Mouse (Mus musculus) thymus, adult 2 months (tissue): Measurements from ENCODE around the gene Ctnnbl1. TPM values are rescaled to one million over a fixed set of nuclear protein-coding genes. Genes with fewer than 3 reads are reported as not detected.

Experiments used
- DNase-seq: peaks from one replicate; pipeline ENCODE4 v3.0.0; 2021
- H3K27ac ChIP-seq: fragments of 200-500 bp; 2 replicates; pipeline ENCODE4 v1.5.1; 2012; ENCODE audit warnings: low read length, control low read depth; ENCODE audit not compliant: control insufficient read depth, insufficient read depth
- H3K27me3 ChIP-seq: fragments of 200-500 bp; 2 replicates; pipeline ENCODE4 v1.6.1; 2012; ENCODE audit warnings: mild to moderate bottlenecking, low read length, moderate library complexity, mixed read lengths; ENCODE audit not compliant: control insufficient read depth, insufficient read depth
- H3K36me3 ChIP-seq: fragments of 200-500 bp; 2 replicates; pipeline ENCODE4 v1.6.1; 2012; ENCODE audit warnings: mild to moderate bottlenecking, low read length, moderate library complexity; ENCODE audit not compliant: control insufficient read depth, insufficient read depth
- H3K4me1 ChIP-seq: fragments of 200-500 bp; replicated peaks from 2 replicates; pipeline ENCODE4 v1.6.1; 2012; ENCODE audit warnings: low read length; ENCODE audit not compliant: control insufficient read depth, insufficient read depth
- H3K4me3 ChIP-seq: fragments of 200-500 bp; 2 replicates; pipeline ENCODE4 v1.5.1; 2012; ENCODE audit warnings: mild to moderate bottlenecking, low read length, control low read depth, moderate library complexity; ENCODE audit not compliant: control insufficient read depth, insufficient read depth
- CTCF ChIP-seq: fragments of 200-500 bp; IDR thresholded peaks from 2 replicates; pipeline ENCODE4 v1.5.1; 2012; ENCODE audit warnings: mild to moderate bottlenecking, control low read depth, low read length, moderate library complexity, borderline replicate concordance; ENCODE audit not compliant: control insufficient read depth, poor library complexity, insufficient read depth; ENCODE audit errors: extremely low read depth
- POLR2A ChIP-seq: fragments of 200-500 bp; IDR thresholded peaks from 2 replicates; pipeline ENCODE4 v1.6.1; 2012; ENCODE audit warnings: mild to moderate bottlenecking, low read length, control low read depth, moderate library complexity; ENCODE audit not compliant: control insufficient read depth, poor library complexity, insufficient read depth; ENCODE audit errors: extremely low read depth
- WGBS: fragments of 180-500 bp; shearing (Covaris S2); methylation state at CpG from one replicate; pipeline ENCODE4 v1.1.7; 2018; 5-methylcytosine and 5-hydroxymethylcytosine counted together
- polyA plus RNA-seq: library from polyadenylated mRNA; depleted of rRNA; stranded (reverse); fragments of >200 nt; gene quantifications from 2 replicates; pipeline ENCODE4 v1.2.3, GENCODE M21; 2012

The Ctnnbl1 gene
- polyA plus RNA-seq, 1 experiment: 68.5 TPM

DNA sequence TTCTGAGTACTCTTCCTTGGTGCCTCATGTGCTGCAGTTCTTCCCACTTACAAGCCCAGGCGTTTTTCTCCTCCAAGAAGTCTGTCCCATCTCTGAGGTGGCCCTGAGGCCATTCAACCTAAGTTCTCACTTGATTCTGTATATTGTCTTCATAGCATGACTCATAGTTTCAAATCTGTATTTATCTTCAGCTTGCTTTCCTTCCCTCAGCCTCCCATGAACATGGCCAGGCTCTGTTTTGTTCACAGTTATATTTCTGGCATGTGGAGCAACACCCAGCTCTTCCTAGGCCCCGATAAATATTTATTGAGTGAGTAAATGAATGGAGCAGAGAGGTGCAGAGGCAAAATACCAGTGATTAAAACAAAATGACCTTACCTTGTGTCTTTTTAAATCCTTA is 38.8 kb downstream of the Ctnnbl1 start:
- no peaks in the 10 kb centered on the region for H3K27me3 ChIP-seq
- 96% methylated on average over 2 of the region's 2 CpGs for WGBS
- H3K36me3 ChIP-seq: 0 out of 2 replicates have a peak, but pooled peaks cover 5% of the 10 kb centered on the region
- no peak overlapping the region for H3K27ac ChIP-seq
- no peaks in the 10 kb centered on the region for H3K4me1 ChIP-seq
- H3K4me3 ChIP-seq: no peak overlapping the region
- DNase-seq: no peak
- no peak for TF ChIP-seq CTCF
- no peak for TF ChIP-seq POLR2A

DNA sequence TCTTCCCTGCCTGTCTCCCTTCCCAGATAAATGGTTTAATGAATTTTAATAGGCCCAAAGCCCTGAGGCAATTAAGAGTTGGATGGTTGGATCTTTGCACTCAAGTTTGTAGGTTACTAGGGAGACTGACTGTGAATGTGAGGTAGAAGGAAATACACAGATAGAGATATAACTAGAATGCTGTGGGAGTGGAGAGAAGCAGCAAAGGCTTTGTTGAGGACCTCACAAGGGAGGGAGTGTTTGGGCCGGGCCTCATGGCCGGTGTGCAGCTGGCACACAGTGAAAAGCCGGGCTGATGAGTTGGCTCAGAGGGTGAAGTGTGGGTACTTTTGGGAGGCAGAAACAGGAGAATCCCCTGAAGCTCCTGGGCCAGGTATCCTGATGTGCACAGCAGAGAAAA is 43.8 kb downstream of the Ctnnbl1 start:
- H3K36me3 ChIP-seq: peaks cover 4% of the 10 kb centered on the region; the same call in 1 of the 2 replicates
- TF ChIP-seq POLR2A: no peak
- no peak for TF ChIP-seq CTCF
- no peak overlapping the region for H3K27ac ChIP-seq
- H3K4me3 ChIP-seq: no peak overlapping the region
- no peaks in the 10 kb centered on the region for H3K27me3 ChIP-seq
- no peak for DNase-seq
- H3K4me1 ChIP-seq: no peaks in the 10 kb centered on the region
- 95% methylated on average over 3 of the region's 3 CpGs for WGBS

DNA sequence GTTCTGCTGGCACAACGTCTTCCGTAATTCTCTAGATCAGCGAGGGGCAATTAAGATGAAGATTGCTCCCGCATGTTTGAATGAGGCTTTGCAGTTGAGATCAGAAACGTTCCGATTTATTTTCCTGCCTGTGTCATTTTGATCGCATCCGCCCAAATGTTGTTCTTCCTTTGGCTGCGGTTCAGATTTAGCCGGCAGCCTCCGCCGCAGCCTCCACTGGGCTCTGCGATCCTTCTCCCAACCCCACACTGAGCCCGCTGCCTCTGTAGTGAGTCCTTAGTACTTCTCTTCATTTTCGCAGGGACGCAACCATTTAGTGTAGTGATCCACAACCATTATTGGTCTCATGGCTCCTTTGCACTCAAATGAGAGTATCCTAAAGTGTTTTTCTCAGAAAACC is 46.0 kb downstream of the Ctnnbl1 start:
- no peaks in the 10 kb centered on the region for H3K4me1 ChIP-seq
- no peak overlapping the region for H3K27ac ChIP-seq
- no peaks in the 10 kb centered on the region for H3K27me3 ChIP-seq
- peaks cover 4% of the 10 kb centered on the region; the same call in 1 of the 2 replicates for H3K36me3 ChIP-seq
- TF ChIP-seq POLR2A (no peak), CTCF (no peak)
- WGBS: 98% methylated on average over 16 of the region's 16 CpGs
- H3K4me3 ChIP-seq: no peak overlapping the region
- DNase-seq: no peak

DNA sequence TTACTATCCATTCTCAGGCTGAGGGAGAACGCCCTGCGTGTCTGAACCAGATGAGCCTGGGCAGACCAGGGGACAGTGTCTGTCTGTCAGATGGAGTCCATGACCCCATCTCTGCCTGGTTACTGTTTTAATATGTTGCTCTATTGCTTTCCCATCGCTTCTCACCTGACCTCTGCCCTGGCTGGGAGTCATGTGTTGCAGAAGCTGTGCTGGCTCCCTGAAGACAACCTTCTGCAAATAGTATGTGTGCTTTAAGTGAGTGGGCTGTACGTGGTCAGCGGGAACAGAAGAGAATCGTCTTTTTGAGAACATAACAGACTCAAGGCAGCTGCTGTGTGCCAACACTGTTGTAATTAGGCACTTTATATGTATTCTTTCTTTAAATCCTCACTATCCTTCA is 47.0 kb downstream of the Ctnnbl1 start:
- no peak overlapping the region for H3K4me3 ChIP-seq
- no peak overlapping the region for H3K27ac ChIP-seq
- 96% methylated on average over 6 of the region's 6 CpGs for WGBS
- TF ChIP-seq CTCF: no peak
- no peak for TF ChIP-seq POLR2A
- no peaks in the 10 kb centered on the region for H3K27me3 ChIP-seq
- DNase-seq: no peak
- peaks cover 8% of the 10 kb centered on the region for H3K36me3 ChIP-seq
- H3K4me1 ChIP-seq: no peaks in the 10 kb centered on the region

DNA sequence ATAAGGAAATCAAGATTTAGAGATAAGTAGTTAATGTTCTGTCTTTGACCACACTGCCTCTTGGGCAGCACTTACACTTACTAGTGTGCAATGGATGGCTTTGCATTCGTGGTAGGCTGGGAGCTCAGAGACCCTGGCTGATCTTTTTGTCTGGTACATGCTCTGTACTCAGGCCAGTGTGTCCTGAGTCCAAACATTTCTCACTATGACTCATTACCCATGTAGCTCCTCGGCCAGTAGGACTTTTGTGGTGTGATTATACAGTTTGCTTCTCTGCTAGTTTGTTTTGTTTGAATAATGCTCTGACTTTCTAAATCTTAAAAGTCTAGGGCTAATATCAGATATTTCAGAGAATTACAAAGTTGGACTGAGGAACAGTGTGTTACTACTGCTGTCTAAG is 47.4 kb downstream of the Ctnnbl1 start:
- Histone ChIP-seq H3K4me3 (no peak overlapping the region), H3K4me1 (no peaks in the 10 kb centered on the region), H3K27me3 (no peaks in the 10 kb centered on the region), H3K27ac (no peak overlapping the region), H3K36me3 (peaks cover 10% of the 10 kb centered on the region)
- 84% methylated on average over 2 of the region's 2 CpGs for WGBS
- no peak for DNase-seq
- TF ChIP-seq CTCF (no peak), POLR2A (no peak)

DNA sequence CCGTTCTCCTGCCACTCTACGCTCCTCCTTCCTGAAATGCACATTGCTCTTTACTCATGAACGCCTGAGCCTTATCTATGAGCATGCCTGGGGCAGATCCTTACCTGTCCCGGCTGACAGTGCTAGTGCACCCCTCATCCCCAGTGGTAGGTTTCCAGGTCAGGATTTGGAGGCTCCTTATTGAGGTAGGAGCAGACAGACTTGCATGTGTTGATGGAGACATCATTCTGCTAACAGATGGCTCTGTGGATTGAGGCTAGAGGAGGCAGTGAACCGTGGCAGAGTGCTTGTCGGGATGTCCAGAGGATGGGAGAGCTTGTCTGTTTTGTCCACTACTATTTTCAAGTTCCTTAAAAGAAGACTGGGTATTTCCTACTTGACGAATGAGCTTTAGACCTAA is 52.0 kb downstream of the Ctnnbl1 start:
- 93% methylated on average over 7 of the region's 7 CpGs for whole genome bisulfite sequencing
- TF ChIP-seq CTCF (no peak), POLR2A (no peak)

More for the DNA sequence above, 52.0 kb downstream of the Ctnnbl1 start:
- H3K27me3 ChIP-seq: no peaks in the 10 kb centered on the region
- H3K4me3 ChIP-seq: no peak overlapping the region
- H3K4me1 ChIP-seq: no peaks in the 10 kb centered on the region
- H3K27ac ChIP-seq: no peak overlapping the region
- no peak for DNase-seq
- H3K36me3 ChIP-seq: peaks cover 16% of the 10 kb centered on the region
